Mouse (Mus musculus) lung, adult 2 months (tissue): ENCODE results near the gene Cyp2s1.

Experiments
- CTCF ChIP-seq: fragments of 200-500 bp; IDR thresholded peaks from 2 replicates; pipeline ENCODE4 v1.5.1; 2011; ENCODE audit warnings: mild to moderate bottlenecking, low read length, control low read depth; ENCODE audit not compliant: insufficient read depth
- POLR2A ChIP-seq: fragments of 200-500 bp; IDR thresholded peaks from 2 replicates; pipeline ENCODE4 v1.6.1; 2011; ENCODE audit warnings: low read depth, mild to moderate bottlenecking, control low read depth, low read length, borderline replicate concordance; ENCODE audit errors: extremely low read depth

- TF ChIP-seq CTCF (no peak), POLR2A (no peak)
Observed at GRCm38 (mm10) chr7:25764221-25764620, 52.5 kb downstream of the Cyp2s1 start.
